Mouse (Mus musculus) forebrain, embryonic 12.5 days (tissue): ENCODE data around the gene Syngr2. TPM values are rescaled to one million over a fixed set of nuclear protein-coding genes. Genes with fewer than 3 reads are reported as not detected.
"Not testable (repeated sequence)": the region's sequence is repeated elsewhere in the genome, so short reads cannot be mapped to it uniquely, and the experiment has no call there.

Source experiments
- ATAC-seq: fragments of 200-750 bp; cut with Nextera tagmentation; 2 replicates; pipeline ENCODE4 v1.8.0; 2017; ENCODE audit warnings: moderate TSS enrichment; ENCODE audit not compliant: low FRiP score
- H3K27ac ChIP-seq: fragments of 300-500 bp; sonication (generic); 2 replicates; pipeline ENCODE4 v1.5.1; 2016; ENCODE audit warnings: mild to moderate bottlenecking
- H3K27me3 ChIP-seq: fragments of 300-500 bp; sonication (generic); 2 replicates; pipeline ENCODE4 v1.6.1; 2016; ENCODE audit warnings: mild to moderate bottlenecking
- H3K36me3 ChIP-seq: fragments of 300-500 bp; sonication (generic); replicated peaks from 2 replicates; pipeline ENCODE4 v1.6.1; 2016; ENCODE audit warnings: mild to moderate bottlenecking
- H3K4me1 ChIP-seq: fragments of 300-500 bp; sonication (generic); 2 replicates; pipeline ENCODE4 v1.6.1; 2016
- H3K4me2 ChIP-seq: fragments of 300-500 bp; sonication (generic); 2 replicates; pipeline ENCODE4 v1.6.1; 2016; ENCODE audit warnings: mild to moderate bottlenecking, moderate library complexity
- H3K4me3 ChIP-seq: fragments of 300-500 bp; sonication (generic); replicated peaks from 2 replicates; pipeline ENCODE4 v1.5.1; 2016; ENCODE audit warnings: mild to moderate bottlenecking
- H3K9ac ChIP-seq: fragments of 300-500 bp; sonication (generic); 2 replicates; pipeline ENCODE4 v1.6.1; 2016; ENCODE audit warnings: mild to moderate bottlenecking
- H3K9me3 ChIP-seq: fragments of 300-500 bp; sonication (generic); 2 replicates; pipeline ENCODE4 v1.6.1; 2016
- WGBS: fragments of 180-500 bp; shearing (Covaris S2); methylation state at CpG from one replicate; pipeline ENCODE4 v1.1.7; 2016; 5-methylcytosine and 5-hydroxymethylcytosine counted together
- polyA plus RNA-seq: library from polyadenylated mRNA; unstranded; fragments of >200 nt; fragmentation: Nextera tagmentation; extraction: Ambion mirVana; gene quantifications from 2 replicates; pipeline ENCODE4 v1.2.1, GENCODE M21; 2016

The Syngr2 gene
- polyA plus RNA-seq, 1 experiment from 2014 or later: 25.5 TPM

GRCm38 (mm10) chr11:117829671-117830215, 20.3 kb downstream of the Syngr2 start:
- Histone ChIP-seq H3K4me1 (peaks cover 55% of the 10 kb centered on the region), H3K36me3 (no peaks in the 10 kb centered on the region), H3K4me3 (no peak overlapping the region), H3K9me3 (no peaks in the 10 kb centered on the region), H3K27me3 (no peaks in the 10 kb centered on the region), H3K27ac (no peak overlapping the region), H3K9ac (no peak overlapping the region), H3K4me2 (no peak overlapping the region)
- ATAC-seq: no peak
- 91% methylated on average over 2 of the region's 2 CpGs for WGBS

- H3K9me3 ChIP-seq: no peaks in the 10 kb centered on the region
- ATAC-seq: no peak
- no peak overlapping the region for H3K4me3 ChIP-seq
- no peak overlapping the region for H3K27ac ChIP-seq
- H3K36me3 ChIP-seq: no peaks in the 10 kb centered on the region
- H3K9ac ChIP-seq: no peak overlapping the region
- peaks cover 49% of the 10 kb centered on the region for H3K4me1 ChIP-seq
- 81% methylated on average over 9 of the region's 9 CpGs for WGBS
- H3K4me2 ChIP-seq: no peak overlapping the region
- no peaks in the 10 kb centered on the region for H3K27me3 ChIP-seq
Measured at GRCm38 (mm10) chr11:117830401-117830800, 20.9 kb downstream of the Syngr2 start.

- 19% methylated on average over 28 of the region's 28 CpGs for WGBS
- H3K9me3 ChIP-seq: no peaks in the 10 kb centered on the region
- peak overlapping the region; percentile 67 for H3K4me2 ChIP-seq
- H3K4me1 ChIP-seq: peaks cover 33% of the 10 kb centered on the region
- H3K27me3 ChIP-seq: no peaks in the 10 kb centered on the region
- H3K36me3 ChIP-seq: no peaks in the 10 kb centered on the region
- peak; percentile 83 for ATAC-seq
- peak overlapping the region; percentile 36 for H3K4me3 ChIP-seq
- H3K27ac ChIP-seq: peak overlapping the region; percentile 59; the same call in 1 of the 2 replicates
- H3K9ac ChIP-seq: peak overlapping the region; percentile 12; the same call in 1 of the 2 replicates
Measured at GRCm38 (mm10) chr11:117832086-117832969, 22.9 kb downstream of the Syngr2 start.

GRCm38 (mm10) chr11:117833509-117833908, 24.0 kb downstream of the Syngr2 start:
- H3K27me3 ChIP-seq, H3K36me3 ChIP-seq, H3K9me3 ChIP-seq, H3K4me2 ChIP-seq, H3K9ac ChIP-seq, ATAC-seq, H3K4me3 ChIP-seq, H3K27ac ChIP-seq: not testable (repeated sequence)
- WGBS: 87% methylated on average over 5 of the region's 6 CpGs
- H3K4me1 ChIP-seq: peaks cover 23% of the 10 kb centered on the region

- Histone ChIP-seq H3K36me3 (no peaks in the 10 kb centered on the region), H3K27me3 (no peaks in the 10 kb centered on the region), H3K4me3 (no peak overlapping the region), H3K4me2 (no peak overlapping the region), H3K9ac (no peak overlapping the region), H3K9me3 (no peaks in the 10 kb centered on the region), H3K27ac (no peak overlapping the region), H3K4me1 (peaks cover 17% of the 10 kb centered on the region)
- 98% methylated on average over 8 of the region's 8 CpGs for WGBS
- ATAC-seq: no peak
Measured at GRCm38 (mm10) chr11:117834086-117834485, 24.6 kb downstream of the Syngr2 start.

GRCm38 (mm10) chr11:117836306-117836705, 26.8 kb downstream of the Syngr2 start:
- Histone ChIP-seq H3K9ac (no peak overlapping the region), H3K4me2 (peak overlapping the region; percentile 42), H3K27ac (no peak overlapping the region), H3K36me3 (no peaks in the 10 kb centered on the region), H3K4me1 (peaks cover 11% of the 10 kb centered on the region), H3K4me3 (no peak overlapping the region; the same call in 1 of the 2 replicates), H3K27me3 (no peaks in the 10 kb centered on the region), H3K9me3 (no peaks in the 10 kb centered on the region)
- 27% methylated on average over 13 of the region's 13 CpGs for WGBS
- ATAC-seq: no peak

GRCm38 (mm10) chr11:117838572-117838971, 29.1 kb downstream of the Syngr2 start:
- no peak overlapping the region for H3K9ac ChIP-seq
- no peak overlapping the region for H3K4me3 ChIP-seq
- ATAC-seq: no peak
- H3K4me2 ChIP-seq: no peak overlapping the region
- H3K4me1 ChIP-seq: peaks cover 3% of the 10 kb centered on the region; the same call in 1 of the 2 replicates
- H3K27me3 ChIP-seq: no peaks in the 10 kb centered on the region
- H3K9me3 ChIP-seq: no peaks in the 10 kb centered on the region
- H3K36me3 ChIP-seq: no peaks in the 10 kb centered on the region
- H3K27ac ChIP-seq: no peak overlapping the region
- 76% methylated on average over 2 of the region's 2 CpGs for WGBS

- Histone ChIP-seq H3K4me3 (no peak overlapping the region), H3K27me3 (no peaks in the 10 kb centered on the region), H3K4me2 (no peak overlapping the region), H3K27ac (no peak overlapping the region), H3K36me3 (no peaks in the 10 kb centered on the region), H3K9ac (no peak overlapping the region), H3K4me1 (peaks cover 3% of the 10 kb centered on the region; the same call in 1 of the 2 replicates), H3K9me3 (no peaks in the 10 kb centered on the region)
- no peak for ATAC-seq
- WGBS: 85% methylated on average over 1 of the region's 1 CpGs
Measured at GRCm38 (mm10) chr11:117839021-117839420, 29.6 kb downstream of the Syngr2 start.

- H3K4me1 ChIP-seq: peaks cover 3% of the 10 kb centered on the region; the same call in 1 of the 2 replicates
- no peak overlapping the region for H3K9ac ChIP-seq
- H3K4me3 ChIP-seq: no peak overlapping the region
- no peak overlapping the region for H3K4me2 ChIP-seq
- H3K9me3 ChIP-seq: no peaks in the 10 kb centered on the region
- H3K36me3 ChIP-seq: no peaks in the 10 kb centered on the region
- WGBS: 58% methylated on average over 1 of the region's 1 CpGs
- no peak overlapping the region for H3K27ac ChIP-seq
- H3K27me3 ChIP-seq: no peaks in the 10 kb centered on the region
- no peak for ATAC-seq
Measured at GRCm38 (mm10) chr11:117840910-117841309, 31.4 kb downstream of the Syngr2 start.

GRCm38 (mm10) chr11:117843434-117843833, 34.0 kb downstream of the Syngr2 start:
- 84% methylated on average over 2 of the region's 2 CpGs for WGBS
- Histone ChIP-seq H3K27ac (no peak overlapping the region), H3K4me2 (no peak overlapping the region), H3K9me3 (no peaks in the 10 kb centered on the region), H3K4me3 (no peak overlapping the region), H3K36me3 (no peaks in the 10 kb centered on the region), H3K27me3 (no peaks in the 10 kb centered on the region), H3K4me1 (peaks cover 10% of the 10 kb centered on the region), H3K9ac (no peak overlapping the region)
- no peak for ATAC-seq

GRCm38 (mm10) chr11:117844997-117845396, 35.5 kb downstream of the Syngr2 start:
- Histone ChIP-seq H3K4me2 (no peak overlapping the region), H3K9me3 (no peaks in the 10 kb centered on the region), H3K4me1 (peaks cover 18% of the 10 kb centered on the region), H3K4me3 (no peak overlapping the region), H3K27ac (no peak overlapping the region), H3K36me3 (no peaks in the 10 kb centered on the region), H3K9ac (no peak overlapping the region), H3K27me3 (no peaks in the 10 kb centered on the region)
- WGBS: 100% methylated on average over 2 of the region's 2 CpGs
- no peak for ATAC-seq

GRCm38 (mm10) chr11:117845651-117846050, 36.2 kb downstream of the Syngr2 start:
- no peak overlapping the region for H3K27ac ChIP-seq
- no peak overlapping the region for H3K4me2 ChIP-seq
- H3K9me3 ChIP-seq: no peaks in the 10 kb centered on the region
- H3K36me3 ChIP-seq: no peaks in the 10 kb centered on the region
- WGBS: 76% methylated on average over 2 of the region's 2 CpGs
- H3K27me3 ChIP-seq: no peaks in the 10 kb centered on the region
- H3K4me1 ChIP-seq: peaks cover 24% of the 10 kb centered on the region
- ATAC-seq: no peak
- H3K4me3 ChIP-seq: no peak overlapping the region
- no peak overlapping the region for H3K9ac ChIP-seq
